Mouse (Mus musculus): Measurements from ENCODE around the gene 6030408B16Rik. TPM values are rescaled to one million over a fixed set of nuclear protein-coding genes. Genes with fewer than 3 reads are reported as not detected.

6030408B16Rik gene
- polyA plus RNA-seq, 1 experiment, result 0.13 TPM

- no peak for DNase-seq
- no peaks in the 10 kb centered on the region for H3K36me3 ChIP-seq (ENCODE audit: control insufficient read depth, insufficient read depth, low read length)
- TF ChIP-seq CTCF (conservative IDR thresholded peaks at IDR 0.05; ENCODE audit: insufficient read depth, insufficient read length, low read depth, low read length) (no peak), POLR2A (IDR thresholded peaks at IDR 0.05; ENCODE audit: low read depth, low read length) (no peak)
- H3K27ac ChIP-seq (ENCODE audit: insufficient read depth, low read depth, low read length), result no peak overlapping the region
- WGBS, result 62% methylated on average over 13 of the region's 13 CpGs
- H3K4me3 ChIP-seq (ENCODE audit: insufficient read depth, low read depth, low read length), result no peak overlapping the region
- no peaks in the 10 kb centered on the region for H3K27me3 ChIP-seq (replicated peaks; ENCODE audit: control insufficient read depth, insufficient read depth, low read length)
- no peaks in the 10 kb centered on the region for H3K4me1 ChIP-seq (ENCODE audit: control insufficient read depth, insufficient read depth, low read length)
Observed at GRCm38 (mm10) chr15:101308440-101309348, 15.7 kb downstream of the 6030408B16Rik start.

GRCm38 (mm10) chr15:101309493-101309892 lies 16.5 kb downstream of the 6030408B16Rik start:
- Histone ChIP-seq H3K4me1 (ENCODE audit: control insufficient read depth, insufficient read depth, low read length) (no peaks in the 10 kb centered on the region), H3K4me3 (ENCODE audit: insufficient read depth, low read depth, low read length) (no peak overlapping the region), H3K27me3 (replicated peaks; ENCODE audit: control insufficient read depth, insufficient read depth, low read length) (no peaks in the 10 kb centered on the region), H3K36me3 (ENCODE audit: control insufficient read depth, insufficient read depth, low read length) (no peaks in the 10 kb centered on the region), H3K27ac (ENCODE audit: insufficient read depth, low read depth, low read length) (no peak overlapping the region)
- WGBS, result 40% methylated on average over 5 of the region's 5 CpGs
- no peak for DNase-seq
- TF ChIP-seq CTCF (conservative IDR thresholded peaks at IDR 0.05; ENCODE audit: insufficient read depth, insufficient read length, low read depth, low read length) (no peak), POLR2A (IDR thresholded peaks at IDR 0.05; ENCODE audit: low read depth, low read length) (no peak)

- DNase-seq, result no peak
- Histone ChIP-seq H3K27ac (ENCODE audit: insufficient read depth, low read depth, low read length) (no peak overlapping the region), H3K4me3 (ENCODE audit: insufficient read depth, low read depth, low read length) (no peak overlapping the region), H3K36me3 (ENCODE audit: control insufficient read depth, insufficient read depth, low read length) (no peaks in the 10 kb centered on the region), H3K27me3 (replicated peaks; ENCODE audit: control insufficient read depth, insufficient read depth, low read length) (no peaks in the 10 kb centered on the region), H3K4me1 (ENCODE audit: control insufficient read depth, insufficient read depth, low read length) (no peaks in the 10 kb centered on the region)
- WGBS, result 35% methylated on average over 12 of the region's 15 CpGs
- TF ChIP-seq POLR2A (IDR thresholded peaks at IDR 0.05; ENCODE audit: low read depth, low read length) (no peak), CTCF (conservative IDR thresholded peaks at IDR 0.05; ENCODE audit: insufficient read depth, insufficient read length, low read depth, low read length) (no peak)
Observed at GRCm38 (mm10) chr15:101311087-101311770, 18.2 kb downstream of the 6030408B16Rik start.

DNA sequence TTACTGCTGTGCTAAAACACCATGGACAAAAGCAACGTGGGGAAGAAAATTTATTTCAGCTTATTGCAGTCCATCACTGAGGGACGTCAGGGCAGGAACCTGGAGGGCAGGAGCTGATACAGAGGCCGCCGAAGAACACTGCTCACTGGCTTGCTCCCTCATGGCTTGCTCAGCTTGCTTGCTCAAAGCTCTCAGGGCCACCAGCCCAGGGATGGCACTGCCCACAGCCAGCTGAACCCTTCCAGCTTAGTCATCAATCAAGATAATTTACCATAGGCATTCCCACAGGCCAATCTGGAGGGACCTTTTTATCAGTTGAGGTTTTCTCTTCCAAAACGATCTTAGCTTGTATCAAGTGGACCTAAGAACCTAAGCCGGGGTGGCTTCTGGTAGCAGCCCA lies 19.0 kb downstream of the 6030408B16Rik start:
- H3K4me1 ChIP-seq (ENCODE audit: control insufficient read depth, insufficient read depth, low read length), result no peaks in the 10 kb centered on the region
- no peaks in the 10 kb centered on the region for H3K36me3 ChIP-seq (ENCODE audit: control insufficient read depth, insufficient read depth, low read length)
- no peak for TF ChIP-seq POLR2A (IDR thresholded peaks at IDR 0.05; ENCODE audit: low read depth, low read length)
- TF ChIP-seq CTCF (conservative IDR thresholded peaks at IDR 0.05; ENCODE audit: insufficient read depth, insufficient read length, low read depth, low read length), result no peak
- DNase-seq, result no peak
- 77% methylated on average over 6 of the region's 6 CpGs for WGBS
- H3K4me3 ChIP-seq (ENCODE audit: insufficient read depth, low read depth, low read length), result no peak overlapping the region
- H3K27me3 ChIP-seq (replicated peaks; ENCODE audit: control insufficient read depth, insufficient read depth, low read length), result no peaks in the 10 kb centered on the region
- H3K27ac ChIP-seq (ENCODE audit: insufficient read depth, low read depth, low read length), result no peak overlapping the region

GRCm38 (mm10) chr15:101315378-101315777 lies 22.4 kb downstream of the 6030408B16Rik start:
- Histone ChIP-seq H3K27ac (ENCODE audit: insufficient read depth, low read depth, low read length) (no peak overlapping the region), H3K4me3 (ENCODE audit: insufficient read depth, low read depth, low read length) (no peak overlapping the region), H3K27me3 (replicated peaks; ENCODE audit: control insufficient read depth, insufficient read depth, low read length) (no peaks in the 10 kb centered on the region), H3K36me3 (ENCODE audit: control insufficient read depth, insufficient read depth, low read length) (no peaks in the 10 kb centered on the region), H3K4me1 (ENCODE audit: control insufficient read depth, insufficient read depth, low read length) (peaks cover 9% of the 10 kb centered on the region)
- no peak for DNase-seq
- 91% methylated on average over 4 of the region's 4 CpGs for WGBS
- TF ChIP-seq POLR2A (IDR thresholded peaks at IDR 0.05; ENCODE audit: low read depth, low read length) (no peak), CTCF (conservative IDR thresholded peaks at IDR 0.05; ENCODE audit: insufficient read depth, insufficient read length, low read depth, low read length) (no peak)

DNA sequence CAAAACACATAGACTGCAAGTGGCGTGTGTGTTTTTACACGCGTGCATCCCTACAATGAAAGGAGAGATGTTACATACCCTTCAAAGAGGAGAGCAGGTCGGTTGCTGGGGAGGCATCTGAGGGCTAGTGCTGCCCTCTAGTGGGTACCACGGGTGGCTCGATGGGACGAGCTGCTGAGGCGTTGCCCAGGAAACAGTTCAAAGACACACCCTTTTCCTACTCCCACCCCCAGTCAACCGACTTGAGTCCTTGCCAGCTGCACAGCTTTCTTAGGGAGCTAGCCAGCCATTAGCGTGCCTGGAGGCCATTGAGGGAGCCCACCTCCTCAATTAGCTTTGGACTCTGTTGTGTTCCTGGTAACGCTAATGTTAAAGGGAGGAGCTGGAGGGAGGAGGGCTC lies 22.8 kb downstream of the 6030408B16Rik start:
- H3K27ac ChIP-seq (ENCODE audit: insufficient read depth, low read depth, low read length), result no peak overlapping the region

More for the DNA sequence above, 22.8 kb downstream of the 6030408B16Rik start:
- peaks cover 9% of the 10 kb centered on the region for H3K4me1 ChIP-seq (ENCODE audit: control insufficient read depth, insufficient read depth, low read length)
- 2% methylated on average over 11 of the region's 11 CpGs for WGBS
- TF ChIP-seq CTCF (conservative IDR thresholded peaks at IDR 0.05; ENCODE audit: insufficient read depth, insufficient read length, low read depth, low read length) (peak; percentile 99), POLR2A (IDR thresholded peaks at IDR 0.05; ENCODE audit: low read depth, low read length) (peak; percentile 32)
- H3K27me3 ChIP-seq (replicated peaks; ENCODE audit: control insufficient read depth, insufficient read depth, low read length), result no peaks in the 10 kb centered on the region
- peak overlapping the region; percentile 30; the same call in 1 of the 2 replicates for H3K4me3 ChIP-seq (ENCODE audit: insufficient read depth, low read depth, low read length)
- H3K36me3 ChIP-seq (ENCODE audit: control insufficient read depth, insufficient read depth, low read length), result no peaks in the 10 kb centered on the region
- peak; percentile 93 for DNase-seq

Measured in kidney, adult 2 months (tissue).